Mouse (Mus musculus) adipose tissue, adult 10 weeks (tissue): ENCODE data around the gene Rbp7. TPM values are rescaled to one million over a fixed set of nuclear protein-coding genes. Genes with fewer than 3 reads are reported as not detected.

ENCODE experiments used
- polyA plus RNA-seq: library from polyadenylated mRNA; stranded (reverse); fragments of 350-450 nt; fragmentation: Illumina TruSeq; extraction: RNeasy Lipid Tissue Mini Kit (QIAGEN cat#74804); gene quantifications from one replicate; pipeline ENCODE4 v1.2.3, GENCODE M21; 2014; ENCODE audit warnings: low read depth, low replicate concordance

Rbp7 gene
- 47.4 TPM for polyA plus RNA-seq

GRCm38 (mm10) chr4:149454879-149455278, at the start of gene Rbp7:
TSS of gene Rbp7 (minus strand) at chr4:149454978.

GRCm38 (mm10) chr4:149485053-149485824, 30.5 kb upstream of the Rbp7 start, which contains the start of the genes Nmnat1 and Lzic:
TSS of gene Nmnat1 (minus strand) at chr4:149485202.
TSS of gene Lzic (plus strand) at chr4:149485229.

GRCm38 (mm10) chr4:149477078-149477477, 22.3 kb upstream of the Rbp7 start, which contains the start of gene Tmem274:
TSS of gene Tmem274 (plus strand) at chr4:149477378.

GRCm38 (mm10) chr4:149426325-149427199, 28.2 kb downstream of the Rbp7 start, which contains the start of gene Ube4b:
TSS of gene Ube4b (minus strand) at chr4:149426749.

Other genes with a start within 250 kb of the Rbp7 start
- gene Kif1b, start 147.3 kb downstream of the Rbp7 start, polyA plus RNA-seq, result 41.3 TPM
- 38.8 TPM for gene Ube4b, start 28.2 kb downstream of the Rbp7 start, polyA plus RNA-seq
- not detected for gene Tmem274, start 22.4 kb upstream of the Rbp7 start, polyA plus RNA-seq
- 8.1 TPM for gene Nmnat1, start 30.2 kb upstream of the Rbp7 start, polyA plus RNA-seq
- gene Lzic, start 30.3 kb upstream of the Rbp7 start, polyA plus RNA-seq, result 15.5 TPM
- gene Ctnnbip1, start 63.3 kb upstream of the Rbp7 start, polyA plus RNA-seq, result 35.7 TPM
- 57.1 TPM for gene Clstn1, start 131.5 kb upstream of the Rbp7 start, polyA plus RNA-seq
- gene Pik3cd, start 247.6 kb upstream of the Rbp7 start, polyA plus RNA-seq, result 7.1 TPM